Mouse (Mus musculus): ENCODE results near the gene Rmnd1.
"Not testable (repeated sequence)": the region's sequence is repeated elsewhere in the genome, so short reads cannot be mapped to it uniquely, and the experiment has no call there.

Gene Rmnd1

DNA sequence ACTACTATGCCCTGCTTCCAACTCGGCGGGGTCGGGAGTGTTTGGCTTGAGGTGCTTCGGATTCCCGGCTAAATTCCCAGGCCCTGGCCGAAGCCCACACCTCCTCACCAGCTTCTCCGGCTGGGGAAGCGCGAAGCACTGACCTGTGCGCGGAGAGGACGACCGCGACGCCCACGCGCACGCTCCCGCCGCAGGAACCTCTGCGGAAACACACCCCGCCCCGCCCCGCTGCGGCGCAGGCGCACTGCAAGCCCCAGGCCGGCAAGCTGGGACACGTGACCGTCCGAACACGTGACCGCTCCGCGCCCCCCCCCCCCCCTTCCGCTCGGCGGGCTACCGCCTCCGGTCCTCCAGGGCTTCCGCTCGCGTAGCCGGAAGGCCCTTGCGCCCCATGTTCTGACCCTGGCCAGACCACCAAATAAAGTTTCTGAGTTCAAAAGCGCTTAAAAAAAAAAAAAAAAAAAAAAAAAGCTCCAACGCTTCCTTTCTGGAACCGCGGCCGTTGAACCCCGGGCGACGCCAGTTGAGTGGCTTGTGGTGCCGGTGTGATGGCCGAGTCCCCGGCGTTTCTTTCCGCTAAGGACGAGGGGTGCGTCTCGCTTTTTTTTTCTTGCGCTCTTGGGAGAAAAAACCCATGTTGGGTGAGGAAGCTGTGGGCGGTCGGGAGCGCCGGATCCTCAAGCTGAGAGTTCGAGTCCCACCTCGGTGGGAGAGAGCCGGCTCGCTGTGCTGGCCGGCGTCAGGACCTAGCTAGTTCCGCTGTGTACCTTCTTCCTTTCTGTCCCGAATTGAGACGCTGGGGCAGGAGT, at the start of gene Rmnd1, which contains the start of gene Armt1:
Rmnd1 (minus strand) TSS at position 266 of the 809 bp plus-strand sequence.
Armt1 (plus strand) TSS at position 345 of the 809 bp plus-strand sequence.
- DNase-seq (ENCODE audit: low read depth), result peak; percentile 82

DNA sequence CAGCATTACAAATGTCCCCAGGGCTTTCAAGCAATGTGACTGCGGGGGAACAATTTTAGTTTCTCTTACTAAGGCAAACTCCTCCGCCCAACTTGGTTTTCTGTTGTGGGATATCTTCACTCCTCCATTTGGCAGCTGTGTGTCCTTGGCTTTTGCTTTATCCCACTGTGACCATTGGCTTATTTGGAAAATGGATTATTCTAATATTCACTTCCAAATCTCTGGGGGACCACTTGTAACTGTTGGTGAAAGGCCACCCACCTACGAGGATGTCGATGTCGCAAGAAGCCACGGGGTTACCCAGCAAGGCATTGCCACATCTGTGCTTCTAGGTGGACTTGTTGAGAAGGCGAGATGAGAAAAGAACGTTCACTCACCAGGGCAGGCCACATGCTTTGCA, 49.5 kb upstream of the Rmnd1 start:
- no peak for DNase-seq (ENCODE audit: low read depth)

DNA sequence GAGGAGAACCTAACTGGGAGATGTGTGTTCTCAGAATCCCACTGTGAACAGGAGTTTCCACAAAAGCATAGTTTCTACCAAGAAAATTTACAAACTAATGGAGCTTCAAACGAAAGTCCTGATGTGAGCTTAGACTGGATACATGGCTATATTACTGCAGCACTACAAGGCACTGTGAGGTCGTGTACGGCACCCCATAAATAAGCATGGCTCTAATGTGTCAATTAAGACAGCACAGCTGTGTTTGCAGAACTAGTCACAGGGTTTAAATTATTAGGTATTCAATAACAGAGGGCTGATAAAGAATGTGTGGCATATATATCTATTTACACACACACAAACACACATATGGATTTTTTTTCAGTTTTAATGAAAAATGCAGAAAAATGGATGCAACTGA, 48.7 kb upstream of the Rmnd1 start:
- DNase-seq (ENCODE audit: low read depth), result no peak

DNA sequence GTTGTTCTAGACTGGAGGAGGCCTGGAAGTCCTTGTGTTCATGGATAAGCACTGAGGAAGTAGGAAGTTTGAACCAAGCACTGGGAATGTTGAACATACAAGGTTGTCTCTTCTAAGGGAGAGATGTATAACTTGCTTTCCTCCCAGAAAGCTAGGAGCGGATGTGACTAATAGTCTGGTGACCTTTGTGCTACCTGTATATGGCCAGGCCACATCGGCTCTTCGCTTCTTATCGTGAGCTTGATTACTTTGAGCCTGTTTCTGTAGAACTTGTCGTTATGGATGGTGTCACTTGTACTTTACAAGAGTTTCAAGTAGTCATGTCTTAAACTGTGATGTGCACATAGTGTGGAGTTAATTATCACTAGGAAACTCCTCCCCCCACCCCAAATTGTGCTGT, 44.4 kb upstream of the Rmnd1 start:
- no peak for DNase-seq (ENCODE audit: low read depth)

DNA sequence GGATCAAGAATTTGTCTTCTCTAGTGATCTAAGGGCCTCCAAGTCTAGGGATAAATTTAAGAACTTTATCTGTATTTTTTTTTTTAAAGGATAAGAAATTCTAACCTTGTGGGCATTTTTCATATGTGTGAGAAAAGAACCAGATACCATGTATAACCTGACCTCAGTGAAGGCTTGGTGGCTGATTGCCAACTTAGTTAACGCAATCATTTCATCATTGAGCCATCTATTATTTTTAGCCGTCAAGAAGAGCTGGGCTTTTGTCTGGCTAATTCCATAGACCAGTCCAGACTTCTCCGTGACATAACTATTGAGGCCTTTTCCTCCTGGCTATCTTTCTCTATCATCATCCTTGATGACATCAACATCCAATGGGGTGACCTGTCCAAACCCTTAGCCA, 43.2 kb upstream of the Rmnd1 start:
- DNase-seq (ENCODE audit: low read depth), result no peak

DNA sequence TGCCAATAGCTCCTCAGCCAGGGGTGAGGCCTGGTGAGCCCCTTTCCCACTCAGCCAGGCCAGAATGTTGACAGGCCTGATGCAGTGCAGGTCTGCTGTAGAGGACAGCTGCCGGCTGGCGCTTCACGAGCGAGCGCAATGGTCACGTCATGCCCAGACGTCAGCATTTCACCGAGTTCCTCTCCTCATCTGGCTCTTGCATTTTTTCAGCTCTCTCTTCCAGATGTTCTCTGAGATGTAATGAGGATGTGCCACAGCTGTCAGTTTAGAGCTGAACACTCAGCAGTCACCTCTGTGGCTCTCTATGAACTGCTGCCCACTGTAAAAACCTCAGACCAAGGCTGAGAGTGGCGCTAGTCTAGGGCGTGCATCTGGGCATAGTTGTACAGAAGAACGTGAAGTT, 41.4 kb upstream of the Rmnd1 start:
- no peak for DNase-seq (ENCODE audit: low read depth)

DNA sequence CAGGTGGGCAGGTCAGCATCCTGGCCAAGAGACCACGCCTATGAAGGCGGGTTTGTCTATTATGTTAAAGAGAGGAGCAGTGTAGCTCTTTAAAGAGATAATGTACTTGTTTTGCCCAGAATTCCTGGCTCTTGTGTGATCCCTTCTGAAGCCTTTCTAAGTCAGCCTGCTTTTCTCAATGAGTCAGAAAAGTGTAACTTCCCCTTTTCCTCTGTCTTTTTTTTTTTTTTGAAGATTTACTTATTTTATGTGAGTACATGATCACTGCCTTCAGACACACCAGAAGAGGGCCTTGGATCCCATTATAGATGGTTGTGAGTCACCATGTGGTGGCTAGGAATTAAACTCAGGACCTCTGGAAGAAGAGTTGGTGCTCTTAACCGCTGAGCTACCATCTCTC, 37.2 kb upstream of the Rmnd1 start:
- no peak for DNase-seq (ENCODE audit: low read depth)

DNA sequence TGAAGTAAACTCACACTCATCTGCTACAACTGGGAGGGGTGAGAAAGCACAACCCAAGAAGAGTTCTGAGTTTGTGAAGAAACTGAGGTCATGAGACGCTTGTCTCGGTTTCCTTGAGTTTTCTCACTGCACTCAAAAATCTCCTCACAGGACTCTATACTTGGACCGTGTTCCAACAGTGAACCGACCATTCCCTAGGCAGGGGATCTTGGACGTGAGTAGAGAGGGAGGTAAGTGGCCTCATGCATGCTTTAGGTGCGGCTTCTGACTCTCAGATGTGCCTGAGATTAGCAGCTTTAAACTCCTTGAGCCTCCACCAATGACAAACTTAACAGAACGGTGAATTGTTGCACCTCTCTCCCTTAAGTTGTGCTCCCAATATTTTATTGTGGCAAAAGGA, 33.6 kb upstream of the Rmnd1 start:
- no peak for DNase-seq (ENCODE audit: low read depth)

DNA sequence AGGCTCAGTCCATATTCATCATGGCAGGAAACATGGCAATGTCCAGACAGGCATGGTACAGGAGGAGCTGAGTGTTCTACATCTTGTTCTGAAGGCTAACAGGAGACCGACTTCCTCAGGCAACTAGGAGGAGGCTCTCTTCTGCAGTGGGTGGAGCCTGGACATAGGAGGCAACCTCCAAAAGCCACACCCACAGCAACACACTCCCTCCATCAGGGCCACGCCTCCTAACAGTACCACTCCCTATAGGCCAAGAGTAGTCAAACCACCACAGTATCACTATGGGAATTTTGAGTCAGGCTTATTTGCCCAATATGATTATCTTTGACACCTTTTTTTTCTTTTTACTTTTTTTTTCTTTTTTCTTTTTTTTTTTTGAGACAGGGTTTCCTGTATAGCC, 28.0 kb upstream of the Rmnd1 start:
- DNase-seq (ENCODE audit: low read depth), result no peak

DNA sequence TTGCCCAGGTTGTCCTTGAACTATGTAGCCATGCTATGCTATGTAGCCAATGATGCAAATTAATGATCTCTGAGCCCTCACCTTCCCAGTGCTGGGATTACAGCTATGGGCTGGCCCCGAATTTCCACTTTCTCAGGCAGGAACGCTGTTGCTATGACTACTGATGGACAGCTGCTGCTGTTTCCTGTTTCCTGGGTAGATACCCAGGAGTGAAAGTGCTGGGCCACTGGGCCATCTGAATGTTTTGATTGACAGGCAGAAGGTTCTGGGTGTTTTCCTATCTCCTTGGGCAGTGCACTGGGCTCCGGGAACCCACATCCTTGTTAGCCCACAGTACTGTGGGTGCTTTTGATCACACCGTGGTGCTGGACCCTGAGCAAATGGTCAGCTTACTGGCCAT, 24.2 kb upstream of the Rmnd1 start:
- no peak for DNase-seq (ENCODE audit: low read depth)

DNA sequence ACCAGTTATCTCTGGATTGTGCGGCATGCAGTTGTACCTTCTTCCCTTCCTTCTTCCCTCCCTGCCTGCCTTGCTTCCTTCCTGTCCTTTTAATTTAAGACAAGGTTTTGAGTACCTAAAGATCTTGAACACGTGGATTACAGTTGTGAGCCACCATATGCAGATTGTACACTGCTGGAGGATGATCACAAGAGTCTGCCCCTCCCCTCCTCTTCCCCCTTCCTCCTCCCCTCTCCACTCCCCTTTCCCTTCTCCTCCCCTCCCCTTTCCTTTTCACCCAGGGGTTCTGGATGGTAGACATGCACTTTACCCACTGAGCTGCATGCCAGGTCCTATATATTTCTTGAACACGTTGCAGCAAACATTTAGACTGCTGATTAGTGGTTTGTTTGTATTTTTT, 3.2 kb upstream of the Rmnd1 start:
- no peak for DNase-seq (ENCODE audit: low read depth)

DNA sequence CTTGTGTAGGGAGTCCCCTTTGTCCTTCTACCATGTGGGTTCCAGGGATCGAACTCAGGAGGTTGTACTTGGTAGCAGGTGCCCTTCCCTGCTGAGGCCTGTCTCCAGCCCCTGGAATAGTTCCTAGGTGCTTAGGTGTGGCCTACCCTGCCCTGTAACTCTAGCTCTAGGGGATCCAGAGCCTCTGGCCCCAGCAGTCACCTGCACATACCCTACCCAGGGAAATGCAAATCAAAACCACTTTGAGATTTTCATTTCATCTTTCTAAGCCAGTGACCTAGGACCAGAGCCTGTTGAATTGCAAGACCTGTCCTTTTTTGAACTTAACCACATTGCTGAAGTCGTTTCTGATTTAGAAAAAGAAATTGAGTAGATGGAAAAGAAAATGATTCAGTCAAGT, 1.7 kb upstream of the Rmnd1 start:
- not testable (repeated sequence) for DNase-seq (ENCODE audit: low read depth)

DNA sequence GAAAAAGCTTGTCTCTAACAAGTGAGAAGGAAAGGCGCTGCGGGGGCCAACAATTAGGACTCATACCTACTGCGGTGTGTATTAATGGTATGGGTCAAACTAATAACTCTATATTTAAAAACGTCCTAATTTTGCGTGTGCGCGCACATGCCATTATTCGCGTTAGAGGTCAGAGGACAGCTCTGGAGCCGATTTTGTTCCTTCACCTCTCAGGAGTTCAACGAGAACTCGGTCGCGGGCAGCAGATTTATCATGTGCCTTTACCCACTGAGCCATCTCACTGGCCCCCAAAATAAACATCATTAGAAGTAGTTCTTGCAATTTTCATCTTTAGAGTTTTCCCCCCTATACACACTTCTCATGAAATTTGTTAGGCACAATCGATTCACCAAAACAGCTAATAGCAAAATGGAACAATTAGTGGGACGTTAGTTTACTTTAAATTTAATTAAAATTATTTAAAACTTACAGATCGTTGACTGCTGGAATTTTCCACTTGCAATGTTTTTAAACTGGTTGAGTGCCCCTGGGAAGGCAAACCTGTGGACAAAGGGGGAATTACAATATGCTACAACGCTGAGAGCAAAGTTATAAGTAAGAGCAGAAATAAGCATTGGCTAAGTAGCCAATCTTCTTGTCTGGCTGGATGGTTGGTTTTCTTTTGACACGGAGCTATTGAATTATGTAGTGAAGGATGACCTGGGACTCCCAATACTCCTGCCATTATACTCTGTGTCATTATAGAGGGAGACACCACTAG, 988 bp upstream of the Rmnd1 start:
- DNase-seq (ENCODE audit: low read depth), result no peak

DNA sequence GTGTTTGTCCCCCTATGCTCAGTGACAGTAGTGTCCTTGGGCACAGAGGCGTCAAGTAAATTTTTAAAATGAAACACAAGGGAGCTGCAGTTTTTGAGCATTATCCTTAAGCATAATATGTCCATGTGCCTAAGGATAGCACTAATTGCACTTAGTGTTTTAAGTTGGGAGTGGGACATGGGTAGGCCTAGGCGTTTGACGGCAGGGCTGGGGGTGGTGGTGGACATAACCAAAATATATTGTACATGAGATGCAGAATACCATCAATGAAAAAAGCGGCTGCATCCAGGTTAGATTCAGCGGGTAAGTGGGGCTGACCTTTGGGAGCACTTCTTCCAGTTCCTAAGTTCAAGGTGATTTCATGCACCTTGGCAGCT, 454 bp downstream of the Rmnd1 start:
- DNase-seq (ENCODE audit: low read depth), result no peak

DNA sequence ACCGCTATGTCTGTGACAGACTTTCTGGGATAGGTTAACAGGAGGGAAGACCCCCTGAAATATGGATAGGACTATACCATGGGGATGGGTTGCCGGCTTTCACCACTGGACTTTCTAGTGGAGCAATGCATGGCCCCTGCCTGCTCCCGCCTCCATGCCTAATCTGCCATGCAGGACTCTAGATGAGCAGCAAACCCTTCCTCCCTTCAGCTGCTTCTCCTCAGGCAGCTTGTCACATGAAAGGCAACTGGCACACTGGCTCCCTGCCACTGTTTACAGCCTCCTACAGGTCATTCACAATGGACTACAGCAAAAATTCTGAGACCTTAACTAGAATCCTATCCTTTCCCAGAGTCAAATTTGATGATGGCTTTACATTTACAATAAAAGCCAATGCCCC, 1.4 kb downstream of the Rmnd1 start:
- DNase-seq (ENCODE audit: low read depth), result no peak

DNA sequence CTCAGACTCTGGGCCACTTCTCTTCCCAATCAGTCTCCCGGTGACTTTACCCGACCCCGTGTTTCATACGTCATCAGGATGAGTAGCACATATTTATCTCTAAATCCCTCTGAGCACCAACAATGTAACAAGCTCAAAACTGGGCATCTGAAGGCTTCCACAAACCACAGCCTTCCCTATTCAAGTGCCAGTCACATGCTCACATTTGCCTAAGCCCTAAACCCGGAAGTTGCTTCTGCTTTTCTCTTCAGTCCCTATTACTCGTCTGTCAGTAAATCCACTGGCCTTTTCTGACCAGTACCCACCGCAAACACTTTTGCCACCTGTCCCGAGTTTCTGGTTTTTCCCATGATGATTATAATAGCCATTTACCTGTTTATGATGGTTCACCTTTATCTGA, 1.8 kb downstream of the Rmnd1 start:
- DNase-seq (ENCODE audit: low read depth), result no peak

DNA sequence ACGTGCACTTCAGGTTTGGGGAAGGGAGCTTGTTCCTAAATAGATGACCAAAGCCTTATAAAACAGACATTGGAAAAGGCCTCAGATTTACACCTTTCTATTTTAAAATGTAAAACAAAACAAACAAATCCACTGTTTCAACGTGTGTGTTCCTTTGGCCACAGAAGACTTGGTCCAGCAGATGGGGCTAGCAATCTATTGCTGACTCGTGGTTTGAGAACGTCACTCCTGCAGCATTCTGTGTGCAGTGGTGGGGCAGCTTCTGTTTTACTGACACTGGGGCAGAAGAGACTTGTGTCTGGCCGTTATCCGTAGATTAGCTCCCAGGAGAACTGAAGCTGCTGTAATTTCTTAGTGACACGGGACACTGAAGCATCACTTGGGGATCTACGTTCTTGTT, 6.9 kb downstream of the Rmnd1 start:
- DNase-seq (ENCODE audit: low read depth), result no peak

DNA sequence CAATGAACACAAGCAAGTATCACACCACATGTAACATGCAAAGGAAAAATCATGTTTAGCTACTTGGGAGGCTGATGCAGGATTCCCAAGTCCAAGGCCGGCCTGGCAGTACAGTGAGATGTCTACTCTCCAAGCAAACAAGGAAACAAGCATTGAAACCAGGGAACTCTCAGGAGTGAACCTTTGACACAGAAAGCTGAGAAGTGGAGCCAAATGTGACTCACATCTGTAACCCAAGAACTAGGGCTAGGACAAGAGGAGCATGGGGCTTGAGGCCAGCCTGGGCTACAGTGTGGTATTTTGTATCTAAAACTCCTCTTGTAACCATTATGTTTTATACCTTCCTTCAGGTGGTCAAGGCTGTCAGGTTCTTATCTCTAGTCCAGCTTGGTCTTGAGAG, 25.0 kb downstream of the Rmnd1 start:
- DNase-seq (ENCODE audit: low read depth), result no peak

DNA sequence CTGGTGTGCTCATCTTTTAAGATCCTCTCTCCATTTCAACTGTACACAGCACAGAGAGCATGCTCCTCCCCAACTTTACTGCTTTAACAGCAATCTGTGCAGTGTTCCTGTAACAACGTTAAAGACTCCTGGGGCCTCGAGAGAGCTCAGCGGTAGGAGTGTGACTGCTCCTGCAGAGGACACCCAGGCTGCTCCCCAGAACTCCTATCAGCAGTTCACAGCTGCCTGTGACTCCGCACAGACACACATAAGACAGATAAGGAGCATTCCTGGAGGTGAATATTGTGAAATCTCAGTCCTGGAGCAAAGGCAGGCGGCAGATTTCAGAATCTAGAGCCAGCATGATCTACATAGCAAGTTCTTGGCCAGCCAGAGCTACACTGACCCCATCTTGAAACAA, 26.7 kb downstream of the Rmnd1 start:
- no peak for DNase-seq (ENCODE audit: low read depth)

DNA sequence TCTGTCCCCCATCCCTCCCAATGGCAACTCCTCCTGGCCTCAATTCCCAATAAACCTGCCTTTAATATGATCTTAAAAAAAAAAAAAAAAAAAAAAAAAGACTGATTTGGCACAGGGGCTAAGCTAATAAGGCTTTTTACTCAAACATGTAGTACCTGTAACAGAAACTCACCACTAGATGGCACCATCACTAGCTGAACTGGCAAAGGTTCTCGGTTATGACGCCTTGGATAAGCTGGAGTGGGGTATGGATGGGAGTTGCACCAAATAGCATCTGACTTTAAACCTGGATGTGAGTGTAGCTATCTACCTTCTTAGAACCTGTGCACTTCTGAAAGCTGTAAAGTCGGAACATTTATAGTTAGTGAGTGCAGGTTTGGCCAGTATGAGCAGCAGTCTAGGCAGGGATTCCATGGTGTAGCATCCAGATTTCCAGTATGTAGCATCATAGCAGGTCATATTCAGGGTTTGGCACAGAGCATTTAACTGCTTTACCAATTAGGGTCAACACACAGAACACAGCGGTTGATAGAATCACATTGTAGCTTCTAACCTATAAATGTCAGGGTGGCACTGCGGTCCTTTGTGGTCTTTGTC, 27.2 kb downstream of the Rmnd1 start:
- no peak for DNase-seq (ENCODE audit: low read depth)

DNA sequence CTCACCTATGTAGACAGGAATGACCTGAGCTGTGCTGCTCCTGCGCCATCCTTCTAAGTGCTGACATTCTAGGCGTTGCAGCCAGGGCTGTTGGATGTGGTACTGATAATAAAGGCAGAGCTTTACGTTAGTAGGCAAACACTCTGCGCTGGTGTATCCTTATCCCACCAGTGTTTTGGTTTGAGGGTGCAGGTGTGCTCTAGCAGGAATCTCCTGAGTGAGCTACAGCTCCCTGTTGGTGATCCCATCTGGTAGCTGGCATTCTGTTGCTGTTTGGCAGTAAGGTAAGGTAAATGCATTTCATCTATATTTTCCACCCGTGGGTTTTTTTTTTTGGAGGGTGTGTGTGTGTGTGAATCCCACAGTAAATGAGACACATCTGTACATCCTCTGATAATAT, 34.1 kb downstream of the Rmnd1 start:
- DNase-seq (ENCODE audit: low read depth), result no peak

DNA sequence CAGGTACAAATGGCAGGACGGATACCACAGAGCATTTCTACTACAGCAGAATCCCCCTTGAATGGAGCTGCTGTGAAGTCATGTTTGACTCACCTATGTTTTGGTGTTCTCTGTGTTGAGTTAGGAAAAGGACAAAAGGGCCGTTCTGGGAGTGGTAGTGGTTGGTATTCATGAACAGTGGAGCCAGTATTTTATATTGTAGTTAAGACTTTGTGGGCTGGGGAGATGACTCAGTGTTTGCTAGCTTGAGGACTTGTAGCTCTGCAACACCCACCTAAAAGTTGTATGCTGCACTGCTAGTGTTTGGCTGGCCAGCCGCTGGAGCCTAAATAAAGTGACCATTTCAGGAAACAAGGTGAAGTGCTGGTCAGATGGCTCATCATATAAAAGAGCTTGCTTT, 36.9 kb downstream of the Rmnd1 start:
- DNase-seq (ENCODE audit: low read depth), result no peak

DNA sequence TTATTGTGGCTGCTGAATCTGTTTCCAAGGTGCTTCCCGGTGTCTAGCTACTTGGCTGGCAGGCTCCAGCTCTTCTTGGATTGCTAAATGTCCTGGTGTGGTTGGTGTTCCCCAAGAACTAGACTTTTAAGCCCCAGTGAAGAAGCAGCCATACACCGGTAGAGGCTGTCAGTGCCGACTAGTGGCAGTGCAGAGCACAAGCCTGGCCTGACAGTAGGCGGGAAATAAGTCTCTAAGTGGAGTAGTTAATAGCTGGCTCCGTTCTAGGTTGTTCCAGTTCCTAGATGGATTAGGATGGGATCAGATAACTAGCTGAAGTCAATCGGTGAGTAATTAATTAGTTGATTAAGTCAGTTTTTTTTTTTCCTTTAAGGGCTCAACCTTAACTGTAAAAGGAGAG, 40.3 kb downstream of the Rmnd1 start:
- DNase-seq (ENCODE audit: low read depth), result no peak

Measured in c-Kit-positive CD71-negative TER-119-negative erythroid progenitor cells, embryonic 14.5 days (primary cell).